Mouse (Mus musculus) lung, embryonic 15.5 days (tissue): ENCODE measurements at regions not wholly inside any gene's neighbourhood (a gene's known extent, or its start where the extent isn't known, plus 50 kb on each side); places are given as distances from the start of the nearest gene placed in this dataset.

Source experiments
- ATAC-seq: fragments of 200-750 bp; cut with Nextera tagmentation; 2 replicates; pipeline ENCODE4 v1.8.0; 2017; ENCODE audit warnings: moderate number of reproducible peaks, borderline replicate concordance; ENCODE audit not compliant: low FRiP score, low TSS enrichment; ENCODE audit errors: extremely low read depth
- H3K27ac ChIP-seq: fragments of 300-500 bp; sonication (generic); 2 replicates; pipeline ENCODE4 v1.5.1; 2015; ENCODE audit warnings: moderate library complexity, mild to moderate bottlenecking, inconsistent platforms
- H3K27me3 ChIP-seq: fragments of 300-500 bp; sonication (generic); 2 replicates; pipeline ENCODE4 v1.6.1; 2015; ENCODE audit warnings: inconsistent platforms
- H3K36me3 ChIP-seq: fragments of 300-500 bp; sonication (generic); 2 replicates; pipeline ENCODE4 v1.6.1; 2015; ENCODE audit warnings: inconsistent platforms
- H3K4me1 ChIP-seq: fragments of 300-500 bp; sonication (generic); 2 replicates; pipeline ENCODE4 v1.6.1; 2015; ENCODE audit warnings: inconsistent platforms
- H3K4me2 ChIP-seq: fragments of 300-500 bp; sonication (generic); 2 replicates; pipeline ENCODE4 v1.6.1; 2015; ENCODE audit warnings: inconsistent platforms, mild to moderate bottlenecking, moderate library complexity
- H3K4me3 ChIP-seq: fragments of 300-500 bp; sonication (generic); 2 replicates; pipeline ENCODE4 v1.5.1; 2015; ENCODE audit warnings: mild to moderate bottlenecking, inconsistent platforms
- H3K9ac ChIP-seq: fragments of 300-500 bp; sonication (generic); 2 replicates; pipeline ENCODE4 v1.6.1; 2015; ENCODE audit warnings: inconsistent platforms
- H3K9me3 ChIP-seq: fragments of 300-500 bp; sonication (generic); 2 replicates; pipeline ENCODE4 v1.6.1; 2016; ENCODE audit warnings: inconsistent platforms
- WGBS: fragments of 180-500 bp; shearing (Covaris S2); methylation state at CpG from one replicate; pipeline ENCODE4 v1.1.7; 2015; 5-methylcytosine and 5-hydroxymethylcytosine counted together

GRCm38 (mm10) chr8:89325751-89326351 lies 281.9 kb upstream of the Sall1 start:
- Histone ChIP-seq H3K9me3 (no peaks in the 10 kb centered on the region), H3K4me3 (no peak overlapping the region), H3K27ac (no peak overlapping the region), H3K9ac (no peak overlapping the region), H3K36me3 (no peaks in the 10 kb centered on the region), H3K4me2 (no peak overlapping the region), H3K4me1 (no peaks in the 10 kb centered on the region), H3K27me3 (no peaks in the 10 kb centered on the region)
- WGBS: 90% methylated on average over 2 of the region's 2 CpGs
- ATAC-seq: no peak

DNA sequence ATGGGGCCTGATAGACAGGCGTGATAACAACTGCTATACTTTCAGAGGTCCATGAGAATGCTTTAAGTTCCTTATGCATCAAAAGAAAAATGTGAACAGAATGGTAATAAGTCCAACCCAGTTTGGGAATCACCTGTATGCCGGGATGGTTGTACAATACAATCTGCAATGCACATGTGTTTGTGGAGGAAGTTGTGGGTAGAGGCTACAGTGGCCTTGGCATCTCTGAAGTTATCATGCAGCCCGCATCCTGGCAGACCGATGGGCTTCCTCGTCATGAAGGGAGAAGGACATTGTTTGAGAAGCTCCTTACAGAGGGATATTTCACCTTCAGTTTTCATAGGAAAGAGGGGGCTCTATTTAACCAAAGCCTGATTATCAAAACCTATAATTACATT lies 281.3 kb upstream of the Sall1 start:
- no peaks in the 10 kb centered on the region for H3K36me3 ChIP-seq
- no peak overlapping the region for H3K4me3 ChIP-seq
- no peak overlapping the region for H3K9ac ChIP-seq
- no peaks in the 10 kb centered on the region for H3K9me3 ChIP-seq
- no peak for ATAC-seq
- H3K27me3 ChIP-seq: no peaks in the 10 kb centered on the region
- H3K4me1 ChIP-seq: no peaks in the 10 kb centered on the region
- H3K4me2 ChIP-seq: no peak overlapping the region
- 83% methylated on average over 5 of the region's 5 CpGs for WGBS
- H3K27ac ChIP-seq: no peak overlapping the region

- no peaks in the 10 kb centered on the region for H3K4me1 ChIP-seq
- H3K4me3 ChIP-seq: no peak overlapping the region
- ATAC-seq: no peak
- no peaks in the 10 kb centered on the region for H3K9me3 ChIP-seq
- no peak overlapping the region for H3K9ac ChIP-seq
- H3K4me2 ChIP-seq: no peak overlapping the region
- WGBS: 66% methylated on average over 12 of the region's 12 CpGs
- no peaks in the 10 kb centered on the region for H3K27me3 ChIP-seq
- H3K27ac ChIP-seq: no peak overlapping the region
- no peaks in the 10 kb centered on the region for H3K36me3 ChIP-seq
Measured at GRCm38 (mm10) chr8:89324462-89325247, 280.7 kb upstream of the Sall1 start.

DNA sequence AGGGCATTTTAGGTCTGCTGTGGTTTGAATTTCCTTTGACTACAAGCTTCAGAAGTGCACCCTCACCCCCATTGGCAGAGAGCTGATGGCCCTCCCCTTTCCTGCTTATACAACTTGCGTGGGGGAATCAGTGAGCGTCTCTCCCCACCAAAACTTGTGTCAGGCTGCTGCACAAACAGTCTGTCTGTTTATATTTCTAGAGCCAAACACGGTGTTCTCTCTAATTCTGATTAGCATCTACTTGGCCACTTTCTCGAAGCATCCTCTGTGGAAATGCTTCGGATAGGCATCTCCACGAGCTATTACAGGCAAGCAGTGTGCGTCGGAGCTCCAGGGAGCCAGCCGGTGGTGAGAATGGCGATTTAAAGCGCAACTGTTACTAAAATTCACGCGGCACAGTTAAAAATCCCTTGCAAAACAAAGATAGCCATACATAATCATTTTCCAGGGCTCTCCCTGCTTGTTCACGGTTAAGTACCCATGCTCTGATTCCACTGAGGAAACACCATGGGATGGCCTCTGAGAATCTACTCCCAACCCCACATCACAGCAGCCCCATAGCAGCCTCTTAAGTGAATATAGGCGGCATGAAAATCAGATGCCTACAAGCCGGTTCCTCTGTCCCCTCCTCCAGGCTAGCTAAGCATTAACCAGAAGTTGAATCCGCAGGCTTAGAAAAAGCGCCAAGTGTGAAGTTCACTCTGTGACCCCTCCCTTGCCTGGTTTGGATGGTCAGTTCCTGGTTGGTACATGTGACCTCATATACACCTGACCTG lies 273.7 kb upstream of the Sall1 start:
- peak overlapping the region; percentile 14; the same call in 1 of the 2 replicates for H3K4me3 ChIP-seq
- no peak for ATAC-seq
- H3K27ac ChIP-seq: no peak overlapping the region
- H3K4me2 ChIP-seq: peak overlapping the region; percentile 41
- no peaks in the 10 kb centered on the region for H3K9me3 ChIP-seq
- H3K9ac ChIP-seq: no peak overlapping the region
- no peaks in the 10 kb centered on the region for H3K27me3 ChIP-seq
- WGBS: 15% methylated on average over 18 of the region's 18 CpGs
- peaks cover 7% of the 10 kb centered on the region; the same call in 1 of the 2 replicates for H3K4me1 ChIP-seq
- H3K36me3 ChIP-seq: no peaks in the 10 kb centered on the region

DNA sequence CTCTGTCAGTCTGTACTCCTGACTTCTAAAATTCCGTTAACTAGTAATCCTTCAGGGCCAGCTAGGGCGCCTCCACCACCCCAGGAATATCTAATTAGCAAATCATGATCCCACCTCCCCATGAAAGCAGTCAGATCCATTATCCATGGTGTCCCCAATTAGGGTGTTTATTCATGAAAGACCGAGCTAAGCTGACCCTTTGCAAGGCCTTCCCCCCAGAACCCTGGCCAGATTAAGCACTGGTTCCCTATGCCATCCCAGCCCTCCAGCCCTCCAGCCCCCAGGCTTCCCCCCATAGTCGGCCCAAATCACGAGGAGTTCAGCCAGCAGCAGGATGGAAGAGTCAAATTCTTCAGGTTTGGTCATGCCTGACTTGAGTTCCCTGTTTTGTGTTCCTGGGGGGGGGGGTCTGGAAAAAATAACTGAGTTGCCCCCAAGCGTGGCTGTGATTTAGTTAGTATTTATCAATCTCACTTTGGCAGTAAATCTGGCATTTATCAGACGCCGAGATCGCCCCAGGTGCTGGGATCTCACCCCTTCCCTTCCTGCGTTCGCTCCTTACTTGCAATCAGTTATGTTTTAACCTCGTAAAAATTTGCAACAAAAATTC lies 272.7 kb upstream of the Sall1 start:
- Histone ChIP-seq H3K36me3 (no peaks in the 10 kb centered on the region), H3K4me1 (peaks cover 7% of the 10 kb centered on the region; the same call in 1 of the 2 replicates), H3K9ac (no peak overlapping the region), H3K27ac (no peak overlapping the region), H3K4me3 (no peak overlapping the region), H3K4me2 (no peak overlapping the region), H3K27me3 (no peaks in the 10 kb centered on the region), H3K9me3 (no peaks in the 10 kb centered on the region)
- WGBS: 68% methylated on average over 12 of the region's 12 CpGs
- ATAC-seq: no peak

- no peak overlapping the region for H3K4me3 ChIP-seq
- no peak for ATAC-seq
- no peaks in the 10 kb centered on the region for H3K36me3 ChIP-seq
Measured at GRCm38 (mm10) chr8:89314907-89315306, 270.9 kb upstream of the Sall1 start.

DNA sequence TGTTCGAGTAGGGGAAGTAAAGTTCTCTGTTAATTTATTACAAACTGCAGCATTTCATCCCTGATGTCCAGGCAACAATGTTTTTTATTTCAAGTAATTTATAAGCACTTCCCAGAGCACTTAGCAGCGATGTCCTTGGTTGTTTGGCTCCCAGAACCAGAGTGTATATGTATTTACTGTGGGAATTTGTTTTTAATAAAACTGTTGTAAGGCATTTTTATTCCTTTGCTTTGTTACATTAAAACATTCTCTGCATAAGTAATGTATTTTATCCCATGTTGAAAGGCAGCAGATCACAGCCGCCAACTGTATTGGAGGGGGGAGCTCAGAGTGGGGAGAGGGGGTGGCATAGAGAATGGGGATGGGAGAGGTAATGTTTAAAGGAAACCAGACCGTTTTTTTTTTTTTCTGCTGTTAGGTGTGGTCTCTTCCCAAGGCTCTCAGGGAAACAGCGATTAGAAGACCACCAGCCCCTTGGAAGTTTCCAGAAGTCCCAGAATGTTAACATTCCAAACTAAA lies 266.8 kb upstream of the Sall1 start:
- H3K27ac ChIP-seq: no peak overlapping the region
- H3K4me1 ChIP-seq: no peaks in the 10 kb centered on the region
- H3K4me3 ChIP-seq: no peak overlapping the region
- H3K4me2 ChIP-seq: no peak overlapping the region
- no peak overlapping the region for H3K9ac ChIP-seq
- ATAC-seq: no peak
- H3K36me3 ChIP-seq: no peaks in the 10 kb centered on the region
- 46% methylated on average over 5 of the region's 5 CpGs for WGBS
- no peaks in the 10 kb centered on the region for H3K9me3 ChIP-seq
- no peaks in the 10 kb centered on the region for H3K27me3 ChIP-seq

More at GRCm38 (mm10) chr8:89314907-89315306, 270.9 kb upstream of the Sall1 start:
- Histone ChIP-seq H3K4me2 (no peak overlapping the region), H3K9me3 (no peaks in the 10 kb centered on the region), H3K27ac (no peak overlapping the region), H3K9ac (no peak overlapping the region), H3K27me3 (no peaks in the 10 kb centered on the region), H3K4me1 (peaks cover 7% of the 10 kb centered on the region; the same call in 1 of the 2 replicates)
- 82% methylated on average over 3 of the region's 3 CpGs for WGBS

GRCm38 (mm10) chr8:89309591-89309990 lies 265.6 kb upstream of the Sall1 start:
- no peaks in the 10 kb centered on the region for H3K4me1 ChIP-seq
- no peaks in the 10 kb centered on the region for H3K9me3 ChIP-seq
- H3K27ac ChIP-seq: no peak overlapping the region
- H3K27me3 ChIP-seq: no peaks in the 10 kb centered on the region
- H3K4me2 ChIP-seq: no peak overlapping the region
- 16% methylated on average over 4 of the region's 4 CpGs for WGBS
- H3K4me3 ChIP-seq: no peak overlapping the region
- no peaks in the 10 kb centered on the region for H3K36me3 ChIP-seq
- ATAC-seq: no peak
- no peak overlapping the region for H3K9ac ChIP-seq

GRCm38 (mm10) chr8:89308950-89309349 lies 265.0 kb upstream of the Sall1 start:
- Histone ChIP-seq H3K9me3 (no peaks in the 10 kb centered on the region), H3K36me3 (no peaks in the 10 kb centered on the region), H3K27me3 (no peaks in the 10 kb centered on the region), H3K27ac (no peak overlapping the region), H3K4me1 (no peaks in the 10 kb centered on the region), H3K4me3 (no peak overlapping the region), H3K9ac (no peak overlapping the region), H3K4me2 (no peak overlapping the region)
- no peak for ATAC-seq
- WGBS: 33% methylated on average over 5 of the region's 5 CpGs

GRCm38 (mm10) chr8:89308532-89308931 lies 264.6 kb upstream of the Sall1 start:
- Histone ChIP-seq H3K9me3 (no peaks in the 10 kb centered on the region), H3K4me1 (no peaks in the 10 kb centered on the region), H3K27ac (no peak overlapping the region), H3K27me3 (no peaks in the 10 kb centered on the region), H3K36me3 (no peaks in the 10 kb centered on the region), H3K4me2 (no peak overlapping the region), H3K9ac (no peak overlapping the region), H3K4me3 (no peak overlapping the region)
- WGBS: 55% methylated on average over 8 of the region's 8 CpGs
- no peak for ATAC-seq

DNA sequence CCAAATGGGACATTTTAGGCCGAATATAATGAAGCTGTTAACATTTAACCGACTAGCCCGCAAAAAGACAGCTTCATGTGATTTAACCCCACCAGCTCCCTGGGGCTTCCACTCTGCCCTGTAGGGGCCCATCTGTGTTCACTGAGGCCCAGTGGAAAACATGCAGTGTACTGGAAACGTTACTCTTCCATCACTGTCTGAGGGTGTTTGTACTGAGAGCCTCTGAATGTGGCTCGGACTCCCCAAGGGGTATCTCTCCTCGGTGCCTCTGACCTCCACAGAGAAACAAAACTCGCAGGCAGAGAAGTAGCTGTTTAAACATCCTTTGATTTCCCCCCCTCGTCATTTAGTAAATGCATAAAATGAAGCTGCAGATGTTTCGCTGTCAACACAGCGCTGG lies 263.6 kb upstream of the Sall1 start:
- H3K4me2 ChIP-seq: no peak overlapping the region
- ATAC-seq: no peak
- no peaks in the 10 kb centered on the region for H3K9me3 ChIP-seq
- no peak overlapping the region for H3K27ac ChIP-seq
- H3K4me1 ChIP-seq: no peaks in the 10 kb centered on the region
- H3K36me3 ChIP-seq: no peaks in the 10 kb centered on the region
- H3K9ac ChIP-seq: no peak overlapping the region
- no peaks in the 10 kb centered on the region for H3K27me3 ChIP-seq
- 25% methylated on average over 10 of the region's 10 CpGs for WGBS
- H3K4me3 ChIP-seq: no peak overlapping the region
